Mouse (Mus musculus) heart, embryonic 16.5 days (tissue): ENCODE data around the gene Antxrl. TPM values are rescaled to one million over a fixed set of nuclear protein-coding genes. Genes with fewer than 3 reads are reported as not detected.

ENCODE experiments used
- ATAC-seq: fragments of 200-750 bp; cut with Nextera tagmentation; replicated peaks from 2 replicates; pipeline ENCODE4 v1.8.0; 2017; ENCODE audit warnings: moderate number of reproducible peaks; ENCODE audit not compliant: insufficient read depth, low FRiP score; ENCODE audit errors: extremely low read depth
- H3K27ac ChIP-seq: fragments of 300-500 bp; sonication (generic); 2 replicates; pipeline ENCODE4 v1.5.1; 2014; ENCODE audit warnings: mild to moderate bottlenecking, low read length, control low read depth, moderate library complexity
- H3K27me3 ChIP-seq: fragments of 300-500 bp; sonication (generic); 2 replicates; pipeline ENCODE4 v1.6.1; 2014; ENCODE audit warnings: low read length, mixed read lengths; ENCODE audit not compliant: control insufficient read depth, insufficient read depth
- H3K36me3 ChIP-seq: fragments of 300-500 bp; sonication (generic); 2 replicates; pipeline ENCODE4 v1.6.1; 2014; ENCODE audit not compliant: control insufficient read depth, insufficient read depth
- H3K4me1 ChIP-seq: fragments of 300-500 bp; sonication (generic); 2 replicates; pipeline ENCODE4 v1.6.1; 2014; ENCODE audit warnings: low read length, mixed read lengths; ENCODE audit not compliant: control insufficient read depth, insufficient read depth
- H3K4me2 ChIP-seq: fragments of 300-500 bp; sonication (generic); 2 replicates; pipeline ENCODE4 v1.6.1; 2014; ENCODE audit warnings: low read depth, mild to moderate bottlenecking, control low read depth, low read length
- H3K4me3 ChIP-seq: fragments of 300-500 bp; sonication (generic); 2 replicates; pipeline ENCODE4 v1.5.1; 2014; ENCODE audit warnings: mild to moderate bottlenecking, control low read depth, low read length
- H3K9ac ChIP-seq: fragments of 300-500 bp; sonication (generic); 2 replicates; pipeline ENCODE4 v1.6.1; 2014; ENCODE audit warnings: low read length, control low read depth
- H3K9me3 ChIP-seq: fragments of 300-500 bp; sonication (generic); replicated peaks from 2 replicates; pipeline ENCODE4 v1.6.1; 2016; ENCODE audit warnings: low read length; ENCODE audit not compliant: control insufficient read depth
- WGBS: fragments of 180-500 bp; shearing (Covaris S2); extraction: QIAGEN DNeasy Blood & Tissue Kit; methylation state at CpG from one replicate; pipeline ENCODE4 v1.1.7; 2014; 5-methylcytosine and 5-hydroxymethylcytosine counted together
- polyA plus RNA-seq: library from polyadenylated mRNA; unstranded; fragments of >200 nt; fragmentation: Nextera tagmentation; extraction: Ambion mirVana; gene quantifications from 2 replicates; pipeline ENCODE4 v1.2.1, GENCODE M21; 2015

Antxrl gene
- polyA plus RNA-seq, 1 experiment from 2014 or later, result not detected

DNA sequence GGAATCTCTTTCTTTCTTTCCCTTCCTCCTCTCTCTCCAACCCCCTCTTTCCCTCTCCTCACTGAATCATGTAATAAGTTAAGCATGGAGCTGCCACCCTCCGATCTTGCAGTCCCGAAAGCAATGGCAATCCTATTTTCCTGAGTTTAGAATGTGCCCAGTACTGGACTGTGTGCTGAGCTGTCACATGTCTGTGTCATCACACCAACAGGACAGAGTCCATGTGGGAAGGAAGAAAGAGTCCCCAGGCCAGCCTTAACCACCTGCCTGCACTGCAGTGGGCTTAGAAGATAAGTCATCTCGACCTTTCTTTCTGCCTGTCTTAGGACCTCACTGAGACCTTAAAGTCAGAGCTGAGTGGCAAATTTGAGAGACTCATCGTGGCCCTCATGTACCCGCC is 39.0 kb downstream of the Antxrl start:
- Histone ChIP-seq H3K4me3 (no peak overlapping the region), H3K36me3 (no peaks in the 10 kb centered on the region), H3K9ac (no peak overlapping the region), H3K4me1 (no peaks in the 10 kb centered on the region), H3K9me3 (no peaks in the 10 kb centered on the region), H3K4me2 (no peak overlapping the region), H3K27me3 (no peaks in the 10 kb centered on the region), H3K27ac (no peak overlapping the region)
- ATAC-seq, result no peak
- 76% methylated on average over 5 of the region's 5 CpGs for WGBS

- no peaks in the 10 kb centered on the region for H3K27me3 ChIP-seq
- H3K4me2 ChIP-seq, result no peak overlapping the region
- no peaks in the 10 kb centered on the region for H3K4me1 ChIP-seq
- WGBS, result 83% methylated on average over 1 of the region's 1 CpGs
- ATAC-seq, result no peak
- H3K9me3 ChIP-seq, result no peaks in the 10 kb centered on the region
- H3K36me3 ChIP-seq, result no peaks in the 10 kb centered on the region
- no peak overlapping the region for H3K27ac ChIP-seq
- no peak overlapping the region for H3K9ac ChIP-seq
- no peak overlapping the region for H3K4me3 ChIP-seq
Observed at GRCm38 (mm10) chr14:34092856-34093255, 40.3 kb downstream of the Antxrl start.

DNA sequence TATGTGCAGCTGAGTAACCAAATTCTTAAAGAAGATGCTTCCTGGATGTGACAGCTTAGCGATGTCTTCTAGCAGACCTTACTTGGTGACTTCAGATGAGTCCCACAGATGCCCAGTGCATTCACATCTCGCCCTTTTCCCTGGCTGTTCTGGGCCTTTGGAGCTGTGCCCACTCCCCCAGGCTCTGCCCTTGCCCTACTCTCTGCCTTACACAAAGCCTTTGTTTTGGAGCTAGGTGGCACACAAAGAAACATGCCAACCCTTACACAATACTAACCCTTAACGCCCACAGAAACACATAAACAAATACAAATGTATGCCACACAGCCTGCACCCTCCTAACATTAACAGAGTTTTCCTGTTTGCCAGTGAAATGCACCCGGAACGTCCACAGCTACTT is 43.7 kb downstream of the Antxrl start:
- no peak overlapping the region for H3K9ac ChIP-seq
- H3K36me3 ChIP-seq, result no peaks in the 10 kb centered on the region
- no peaks in the 10 kb centered on the region for H3K4me1 ChIP-seq
- no peak overlapping the region for H3K4me3 ChIP-seq
- no peak for ATAC-seq
- H3K27ac ChIP-seq, result no peak overlapping the region
- WGBS, result 71% methylated on average over 5 of the region's 5 CpGs
- no peak overlapping the region for H3K4me2 ChIP-seq
- no peaks in the 10 kb centered on the region for H3K27me3 ChIP-seq
- no peaks in the 10 kb centered on the region for H3K9me3 ChIP-seq

DNA sequence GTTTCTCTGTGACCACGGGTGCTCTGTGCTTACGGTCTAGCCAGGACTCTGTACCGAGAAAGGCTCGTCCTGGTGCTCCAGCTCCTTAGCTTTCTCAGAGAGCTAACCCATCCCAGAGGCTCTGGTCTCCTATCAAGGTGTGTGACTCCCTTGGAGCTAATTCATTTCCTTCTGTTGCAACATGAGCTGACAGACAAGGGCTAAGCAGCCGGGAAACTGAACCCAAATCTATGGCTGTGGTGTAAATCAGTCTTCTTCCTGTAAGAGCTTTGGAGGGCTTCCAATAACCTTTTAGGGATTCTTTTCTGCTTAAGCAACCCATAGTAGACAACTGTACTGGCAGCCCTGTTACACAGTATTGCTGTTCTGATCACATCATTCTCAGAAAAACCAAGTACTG is 50.1 kb downstream of the Antxrl start, which contains the start of gene A630023A22Rik:
Gene A630023A22Rik (minus strand): TSS at position 154 of the 400 bp plus-strand sequence.
- no peak within 1 kb of the TSS for H3K27ac ChIP-seq
- no peak for ATAC-seq
- 62% methylated on average over 5 of the region's 5 CpGs for WGBS
- no peak within 1 kb of the TSS for H3K9ac ChIP-seq
- H3K9me3 ChIP-seq, result no peaks in the 10 kb centered on the region
- peaks cover 17% of the 10 kb centered on the region for H3K4me1 ChIP-seq
- H3K36me3 ChIP-seq, result no peaks in the 10 kb centered on the region
- H3K4me3 ChIP-seq, result no peak within 1 kb of the TSS
- H3K4me2 ChIP-seq, result no peak within 1 kb of the TSS
- no peaks in the 10 kb centered on the region for H3K27me3 ChIP-seq

- H3K4me2 ChIP-seq, result no peak overlapping the region
- WGBS, result 50% methylated on average over 3 of the region's 3 CpGs
- H3K9me3 ChIP-seq, result no peaks in the 10 kb centered on the region
- H3K27ac ChIP-seq, result no peak overlapping the region
- H3K36me3 ChIP-seq, result no peaks in the 10 kb centered on the region
- H3K9ac ChIP-seq, result no peak overlapping the region
- H3K4me1 ChIP-seq, result peaks cover 17% of the 10 kb centered on the region
- ATAC-seq, result 0 out of 2 replicates have a peak, but pooled peaks have one; percentile 56
- H3K4me3 ChIP-seq, result no peak overlapping the region
- H3K27me3 ChIP-seq, result no peaks in the 10 kb centered on the region
Observed at GRCm38 (mm10) chr14:34103855-34104254, 51.3 kb downstream of the Antxrl start.

GRCm38 (mm10) chr14:34104892-34105291 is 52.4 kb downstream of the Antxrl start:
- ATAC-seq, result peak; percentile 59
- H3K9me3 ChIP-seq, result no peaks in the 10 kb centered on the region
- H3K36me3 ChIP-seq, result no peaks in the 10 kb centered on the region

GRCm38 (mm10) chr14:34106389-34107062 is 54.0 kb downstream of the Antxrl start:
- Histone ChIP-seq H3K9me3 (no peaks in the 10 kb centered on the region), H3K27me3 (no peaks in the 10 kb centered on the region), H3K9ac (no peak overlapping the region), H3K4me1 (peaks cover 17% of the 10 kb centered on the region), H3K4me2 (no peak overlapping the region), H3K4me3 (no peak overlapping the region), H3K36me3 (no peaks in the 10 kb centered on the region), H3K27ac (no peak overlapping the region)
- WGBS, result 56% methylated on average over 12 of the region's 12 CpGs
- ATAC-seq, result no peak

More at GRCm38 (mm10) chr14:34104892-34105291, 52.4 kb downstream of the Antxrl start:
- Histone ChIP-seq H3K4me1 (peaks cover 17% of the 10 kb centered on the region), H3K27ac (no peak overlapping the region), H3K9ac (no peak overlapping the region), H3K4me3 (no peak overlapping the region), H3K27me3 (no peaks in the 10 kb centered on the region), H3K4me2 (no peak overlapping the region)
- 21% methylated on average over 8 of the region's 8 CpGs for WGBS

GRCm38 (mm10) chr14:34107594-34107993 is 55.1 kb downstream of the Antxrl start:
- no peak overlapping the region for H3K4me3 ChIP-seq
- H3K4me2 ChIP-seq, result no peak overlapping the region
- H3K9ac ChIP-seq, result no peak overlapping the region
- no peak overlapping the region for H3K27ac ChIP-seq
- WGBS, result 63% methylated on average over 4 of the region's 4 CpGs
- H3K9me3 ChIP-seq, result no peaks in the 10 kb centered on the region
- no peaks in the 10 kb centered on the region for H3K27me3 ChIP-seq
- peaks cover 14% of the 10 kb centered on the region for H3K4me1 ChIP-seq
- H3K36me3 ChIP-seq, result no peaks in the 10 kb centered on the region
- no peak for ATAC-seq

- no peak overlapping the region for H3K27ac ChIP-seq
- ATAC-seq, result no peak
- no peaks in the 10 kb centered on the region for H3K36me3 ChIP-seq
- H3K4me2 ChIP-seq, result no peak overlapping the region
- no peaks in the 10 kb centered on the region for H3K9me3 ChIP-seq
- no peaks in the 10 kb centered on the region for H3K27me3 ChIP-seq
- H3K4me3 ChIP-seq, result no peak overlapping the region
- 81% methylated on average over 4 of the region's 4 CpGs for WGBS
- no peak overlapping the region for H3K9ac ChIP-seq
- H3K4me1 ChIP-seq, result peaks cover 7% of the 10 kb centered on the region
Observed at GRCm38 (mm10) chr14:34114311-34114710, 61.8 kb downstream of the Antxrl start.
